Mouse (Mus musculus) testis, postnatal 10 days (tissue): ENCODE results near the gene Mep1a.
"Not testable (repeated sequence)": the region's sequence is repeated elsewhere in the genome, so short reads cannot be mapped to it uniquely, and the experiment has no call there.

Experiments used
- DNase-seq: peaks from one replicate; pipeline ENCODE4 v3.0.0; 2021; ENCODE audit warnings: low spot score

Mep1a gene

GRCm38 (mm10) chr17:43502592-43502991 lies at the start of gene Mep1a:
Mep1a (minus strand) TSS chr17:43502812.
- no peak for DNase-seq

GRCm38 (mm10) chr17:43551122-43551630 lies 48.6 kb upstream of the Mep1a start:
- no peak for DNase-seq

- DNase-seq = no peak
These were observed 41.4 kb upstream of the Mep1a start for GRCm38 (mm10) chr17:43544040-43544439.

GRCm38 (mm10) chr17:43543539-43543938 lies 40.9 kb upstream of the Mep1a start, which contains the start of gene Ankrd66:
Ankrd66 (minus strand) TSS chr17:43543639.
- no peak for DNase-seq

- DNase-seq = no peak
These were observed 36.2 kb upstream of the Mep1a start for GRCm38 (mm10) chr17:43538767-43539166.

GRCm38 (mm10) chr17:43536841-43537240 lies 34.2 kb upstream of the Mep1a start:
- DNase-seq = not testable (repeated sequence)

- DNase-seq = peak; percentile 68
These were observed 32.0 kb upstream of the Mep1a start for GRCm38 (mm10) chr17:43534362-43535222.

- no peak for DNase-seq
These were observed 28.6 kb upstream of the Mep1a start for GRCm38 (mm10) chr17:43531192-43531591.

- DNase-seq = no peak
These were observed 27.9 kb upstream of the Mep1a start for GRCm38 (mm10) chr17:43530507-43530906.

- DNase-seq = no peak
These were observed 17.6 kb upstream of the Mep1a start for GRCm38 (mm10) chr17:43520166-43520565.

- DNase-seq = peak; percentile 86
These were observed 16.2 kb upstream of the Mep1a start for GRCm38 (mm10) chr17:43518644-43519409.

- no peak for DNase-seq
These were observed 8.2 kb upstream of the Mep1a start for GRCm38 (mm10) chr17:43510782-43511181.

GRCm38 (mm10) chr17:43504594-43504934 lies 2.0 kb upstream of the Mep1a start:
- no peak for DNase-seq

- DNase-seq = no peak
These were observed 1.4 kb upstream of the Mep1a start for GRCm38 (mm10) chr17:43503861-43504593.

- DNase-seq = no peak
These were observed 981 bp downstream of the Mep1a start for GRCm38 (mm10) chr17:43501631-43502030.

GRCm38 (mm10) chr17:43501223-43501622 lies 1.4 kb downstream of the Mep1a start:
- no peak for DNase-seq

GRCm38 (mm10) chr17:43500513-43500912 lies 2.1 kb downstream of the Mep1a start:
- no peak for DNase-seq

GRCm38 (mm10) chr17:43497521-43497920 lies 5.1 kb downstream of the Mep1a start:
- no peak for DNase-seq

GRCm38 (mm10) chr17:43495502-43495901 lies 7.1 kb downstream of the Mep1a start:
- no peak for DNase-seq

- DNase-seq = not testable (repeated sequence)
These were observed 12.2 kb downstream of the Mep1a start for GRCm38 (mm10) chr17:43490371-43490770.

- no peak for DNase-seq
These were observed 14.0 kb downstream of the Mep1a start for GRCm38 (mm10) chr17:43488439-43489151.

GRCm38 (mm10) chr17:43485982-43486381 lies 16.6 kb downstream of the Mep1a start:
- no peak for DNase-seq
